Mouse (Mus musculus) cerebellum, adult (tissue): Measurements from ENCODE around the gene Oaz1.
"Not testable (repeated sequence)": the region's sequence is repeated elsewhere in the genome, so short reads cannot be mapped to it uniquely, and the experiment has no call there.

ENCODE experiments used
- ATAC-seq: cut with Nextera tagmentation; 2 replicates; pipeline ENCODE4 v1.9.2; 2017; ENCODE audit warnings: mild to moderate bottlenecking, moderate library complexity, mixed read lengths; ENCODE audit not compliant: insufficient number of reproducible peaks, low FRiP score, low TSS enrichment

Gene Oaz1

DNA sequence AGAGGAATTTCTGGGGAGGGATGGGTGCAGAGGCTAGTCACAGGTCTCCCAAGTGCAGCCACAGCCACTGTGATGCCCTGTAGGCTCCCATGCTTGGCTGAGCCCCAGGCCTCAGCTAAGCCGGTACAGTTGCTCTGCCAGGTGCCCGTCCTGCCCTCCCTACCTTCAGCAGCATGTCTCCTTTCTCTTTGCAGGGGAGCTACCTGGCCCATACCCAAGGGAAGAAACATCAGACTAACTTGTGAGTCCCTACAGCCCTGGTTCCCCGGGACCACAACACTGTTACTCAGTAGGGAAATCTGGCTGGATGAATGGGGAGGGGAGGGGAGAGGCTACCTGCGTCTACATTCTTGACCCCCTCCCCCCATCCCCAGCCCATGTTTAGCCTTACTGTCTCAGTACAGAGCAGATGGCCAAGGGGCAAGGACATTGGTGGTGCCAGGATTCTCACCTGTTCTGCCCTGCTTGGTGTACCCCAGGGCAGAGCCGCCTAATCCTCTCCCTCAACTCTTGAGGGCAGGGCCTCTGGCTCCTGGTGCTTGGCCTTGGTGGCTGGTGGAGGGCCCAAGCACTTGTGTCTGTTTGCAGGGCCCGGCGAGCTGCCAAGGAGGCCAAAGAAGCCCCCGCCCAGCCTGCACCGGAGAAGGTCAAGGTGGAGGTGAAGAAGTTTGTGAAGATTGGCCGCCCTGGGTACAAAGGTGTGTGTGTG, 24.1 kb upstream of the Oaz1 start:
- no peak for ATAC-seq

DNA sequence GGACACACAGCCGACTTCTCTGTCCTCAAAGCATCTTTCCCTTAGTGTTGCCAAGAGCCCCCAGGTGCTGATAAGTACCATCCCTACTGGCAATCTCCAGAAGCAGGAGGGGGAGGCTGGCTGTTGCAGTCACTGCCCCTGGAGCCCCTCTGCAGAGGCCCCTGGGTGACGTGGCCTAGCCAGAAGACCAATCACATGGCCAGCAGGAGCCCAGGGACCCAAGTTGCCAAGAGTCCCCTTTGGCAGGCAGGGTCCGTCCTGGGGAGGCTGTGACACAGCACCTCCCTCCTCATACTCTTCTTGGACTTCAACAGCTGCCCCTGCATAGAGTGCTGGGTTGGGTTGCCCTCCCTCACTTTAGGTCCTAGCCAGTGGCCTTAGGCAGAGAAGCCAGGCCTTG, 23.5 kb upstream of the Oaz1 start:
- ATAC-seq, result no peak

DNA sequence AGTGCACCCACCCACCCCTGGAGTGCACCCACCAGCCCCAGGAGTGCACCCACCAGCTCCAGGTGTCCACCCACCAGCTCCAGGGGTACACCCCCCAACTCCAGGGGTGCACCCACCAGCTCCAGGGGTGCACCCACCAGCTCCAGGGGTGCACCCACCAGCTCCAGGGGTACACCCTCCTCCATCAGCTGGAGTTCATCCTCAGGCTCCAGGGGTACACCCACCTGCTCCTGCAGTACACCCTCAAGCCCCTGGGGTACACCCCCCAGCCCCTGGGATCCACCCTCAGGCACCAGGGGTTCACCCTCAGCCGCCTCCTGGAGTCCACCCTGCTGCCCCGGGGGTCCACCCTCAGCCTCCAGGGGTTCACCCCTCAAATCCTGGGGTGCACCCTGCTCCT, 22.1 kb upstream of the Oaz1 start:
- no peak for ATAC-seq

DNA sequence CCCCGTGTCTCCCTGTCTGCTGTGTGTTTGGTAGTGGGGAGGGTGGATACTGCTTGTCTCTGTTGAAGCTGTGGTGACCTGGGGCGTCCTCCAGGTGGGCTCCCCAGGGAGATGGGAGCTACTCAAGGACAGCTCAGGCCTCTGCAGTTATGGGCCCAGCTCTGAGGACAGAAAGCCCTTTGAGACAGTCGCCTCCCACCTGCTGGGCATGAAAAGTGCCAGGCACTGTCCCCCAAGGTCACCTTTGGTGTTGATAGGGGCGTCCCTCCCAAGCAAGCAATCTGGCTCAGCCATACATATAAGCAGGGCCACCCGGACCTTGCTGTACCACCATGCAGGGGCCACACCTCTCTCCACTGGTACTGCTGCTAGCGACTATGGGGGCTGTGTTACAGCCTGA, 21.5 kb upstream of the Oaz1 start, which contains the start of gene Amh:
Gene Amh (plus strand): TSS at position 328 of the 400 bp plus-strand sequence.
- ATAC-seq, result no peak

DNA sequence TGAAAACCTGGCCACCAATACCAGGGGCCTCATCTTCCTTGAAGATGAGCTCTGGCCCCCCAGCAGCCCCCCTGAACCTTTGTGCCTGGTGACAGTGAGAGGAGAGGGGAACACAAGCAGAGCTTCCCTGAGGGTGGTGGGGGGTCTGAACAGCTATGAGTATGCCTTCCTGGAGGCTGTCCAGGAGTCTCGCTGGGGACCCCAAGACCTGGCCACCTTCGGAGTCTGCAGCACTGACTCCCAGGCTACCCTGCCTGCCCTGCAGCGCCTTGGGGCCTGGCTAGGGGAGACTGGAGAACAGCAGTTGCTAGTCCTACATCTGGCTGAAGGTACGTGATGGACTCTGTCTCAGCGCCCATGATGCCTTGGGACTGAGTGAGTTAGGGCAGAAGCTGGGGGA, 21.1 kb upstream of the Oaz1 start:
- ATAC-seq, result no peak

DNA sequence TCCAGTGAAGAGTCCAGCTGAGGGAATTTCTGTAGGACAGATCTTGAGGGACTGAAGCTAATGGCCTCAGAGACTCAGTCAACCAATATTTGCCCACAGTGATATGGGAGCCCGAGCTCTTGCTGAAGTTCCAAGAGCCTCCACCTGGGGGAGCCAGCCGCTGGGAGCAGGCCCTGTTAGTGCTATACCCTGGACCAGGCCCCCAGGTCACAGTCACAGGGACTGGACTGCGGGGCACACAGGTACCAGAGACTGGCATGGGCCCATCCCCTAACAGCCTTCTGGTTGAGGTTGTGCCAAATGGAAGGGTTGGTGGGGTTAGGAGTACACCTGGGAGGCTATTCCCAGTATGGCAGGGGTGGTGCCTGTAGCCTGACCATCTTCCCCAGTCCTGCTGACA, 20.5 kb upstream of the Oaz1 start:
- 0 out of 2 replicates have a peak, but pooled peaks have one; percentile 12 for ATAC-seq

DNA sequence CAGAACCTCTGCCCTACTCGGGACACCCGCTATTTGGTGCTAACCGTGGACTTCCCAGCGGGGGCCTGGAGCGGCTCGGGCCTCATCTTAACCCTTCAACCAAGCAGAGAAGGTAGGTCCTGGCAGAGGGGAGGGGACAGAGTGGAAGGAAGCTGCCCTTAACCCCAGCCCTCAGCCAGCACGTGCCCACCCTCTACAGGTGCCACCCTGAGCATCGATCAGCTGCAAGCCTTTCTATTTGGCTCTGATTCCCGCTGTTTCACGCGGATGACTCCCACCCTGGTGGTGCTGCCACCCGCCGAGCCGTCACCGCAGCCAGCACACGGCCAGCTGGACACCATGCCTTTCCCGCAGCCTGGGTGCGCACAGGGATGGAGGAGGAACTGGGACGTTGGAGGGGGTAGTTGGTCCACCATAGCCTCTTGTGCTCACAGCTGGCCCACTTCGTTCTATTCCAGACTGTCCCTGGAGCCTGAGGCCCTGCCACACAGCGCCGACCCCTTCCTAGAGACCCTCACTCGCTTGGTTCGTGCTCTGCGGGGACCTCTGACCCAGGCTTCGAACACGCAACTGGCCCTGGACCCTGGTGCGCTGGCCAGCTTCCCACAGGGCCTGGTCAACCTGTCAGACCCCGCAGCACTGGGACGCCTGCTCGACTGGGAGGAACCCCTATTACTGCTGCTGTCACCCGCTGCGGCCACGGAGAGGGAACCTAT, 20.0 kb upstream of the Oaz1 start:
- no peak for ATAC-seq

DNA sequence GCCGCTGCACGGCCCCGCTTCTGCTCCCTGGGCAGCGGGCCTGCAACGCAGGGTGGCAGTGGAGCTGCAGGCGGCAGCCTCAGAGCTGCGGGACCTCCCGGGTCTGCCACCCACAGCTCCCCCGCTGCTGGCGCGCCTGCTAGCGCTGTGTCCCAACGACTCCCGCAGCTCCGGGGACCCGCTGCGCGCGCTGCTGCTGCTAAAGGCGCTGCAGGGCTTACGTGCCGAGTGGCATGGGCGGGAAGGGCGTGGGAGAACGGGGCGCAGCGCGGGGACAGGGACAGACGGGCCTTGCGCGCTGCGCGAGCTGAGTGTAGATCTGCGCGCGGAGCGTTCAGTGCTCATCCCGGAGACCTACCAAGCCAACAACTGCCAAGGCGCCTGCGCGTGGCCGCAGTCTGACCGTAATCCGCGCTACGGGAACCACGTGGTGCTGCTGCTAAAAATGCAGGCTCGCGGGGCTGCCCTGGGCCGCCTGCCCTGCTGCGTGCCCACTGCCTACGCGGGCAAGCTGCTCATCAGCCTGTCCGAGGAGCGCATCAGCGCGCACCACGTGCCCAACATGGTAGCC, 19.3 kb upstream of the Oaz1 start:
- peak; percentile 71; the same call in 1 of the 2 replicates for ATAC-seq

DNA sequence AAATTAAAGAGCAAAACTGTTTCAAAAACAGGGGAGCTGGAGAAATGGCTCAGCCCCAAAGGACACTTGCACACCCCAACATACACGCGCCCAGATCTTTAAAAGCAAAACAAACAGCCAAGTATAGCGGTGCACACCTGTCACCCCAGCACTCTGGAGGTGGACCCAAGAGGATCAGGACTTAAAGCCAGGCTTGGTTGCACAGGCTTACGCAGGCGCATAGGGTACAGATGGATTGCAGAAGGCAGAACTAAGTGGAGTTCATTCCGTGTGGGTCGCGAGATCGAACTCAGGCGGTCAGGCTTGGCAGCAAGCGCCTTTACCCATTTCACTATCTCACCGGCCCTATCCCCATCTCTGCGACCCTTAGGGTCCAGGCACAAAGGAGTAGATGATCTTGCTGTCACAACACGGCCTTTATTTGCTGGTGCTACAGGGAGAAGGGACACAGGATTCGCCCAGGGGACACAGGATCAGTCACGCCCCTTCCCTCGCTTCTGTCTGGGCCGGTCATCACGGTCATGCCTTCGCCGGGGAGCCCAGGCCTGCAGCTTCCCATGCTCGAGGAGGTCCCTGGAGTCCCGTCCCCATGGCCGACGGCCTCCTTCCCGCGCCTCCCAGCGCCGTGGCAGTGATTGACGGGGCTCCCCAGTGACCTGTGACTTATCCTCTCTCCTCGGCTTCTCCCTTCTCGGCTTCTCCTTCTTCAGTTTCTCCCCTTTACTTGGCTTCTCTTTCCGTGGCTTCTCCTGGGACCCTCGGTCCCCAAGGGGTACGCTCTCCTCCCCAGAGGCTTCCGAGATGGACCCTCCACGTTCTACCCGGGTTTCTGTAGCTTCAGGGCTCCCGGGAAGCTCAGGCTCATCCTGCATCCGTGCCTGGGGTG, 18.1 kb upstream of the Oaz1 start:
- ATAC-seq, result no peak

DNA sequence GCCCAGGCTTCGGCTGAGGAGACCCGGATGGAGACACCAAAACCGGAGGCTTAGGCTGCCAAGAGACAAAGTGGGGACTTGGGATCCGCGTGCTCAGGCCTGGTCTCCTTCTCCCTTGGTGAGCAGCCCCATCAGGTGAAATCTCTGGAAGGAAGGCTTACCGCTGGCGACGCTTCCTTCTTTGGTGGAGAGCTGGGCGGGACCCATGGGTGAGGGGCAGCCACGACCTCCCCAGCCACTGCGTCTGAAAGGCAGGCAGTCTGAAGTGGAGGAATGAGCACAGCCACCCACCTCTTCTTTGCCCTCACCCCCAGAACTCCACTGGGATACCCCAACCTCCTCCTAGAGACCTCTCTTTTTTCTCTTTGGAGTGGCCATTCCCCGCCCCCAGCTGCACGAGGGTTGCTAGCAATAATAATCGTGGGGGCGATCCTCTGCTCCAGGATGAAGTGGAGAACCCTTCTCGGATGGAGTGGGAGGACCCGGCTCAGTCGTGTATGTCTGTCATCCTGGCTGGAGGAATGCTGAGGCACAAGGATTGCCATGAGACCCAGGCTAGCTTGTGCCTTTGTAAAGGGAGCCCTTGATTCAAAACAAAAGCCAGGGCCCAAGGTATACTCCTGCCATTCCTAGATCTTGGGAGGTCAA, 17.3 kb upstream of the Oaz1 start:
- ATAC-seq, result no peak

DNA sequence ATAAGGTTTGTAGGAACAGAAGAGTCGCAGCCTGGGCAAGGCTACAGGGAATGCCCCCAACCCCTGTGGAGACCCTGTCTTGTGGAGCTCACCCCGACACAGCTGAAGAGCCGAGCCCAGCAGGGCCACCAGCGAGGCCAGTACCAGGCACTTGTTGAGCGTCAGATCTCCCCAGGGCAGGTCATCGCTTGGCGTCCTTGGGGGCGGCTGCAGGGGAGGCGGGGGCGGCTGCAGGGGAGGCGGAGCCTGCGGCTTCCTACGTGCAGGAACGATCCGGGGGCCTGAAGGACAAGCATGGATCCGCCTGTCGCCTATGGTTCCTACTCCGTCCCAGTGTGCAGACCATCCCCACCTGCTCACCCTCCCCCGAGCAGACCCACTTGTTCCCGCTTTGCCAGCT, 16.4 kb upstream of the Oaz1 start:
- ATAC-seq, result no peak

DNA sequence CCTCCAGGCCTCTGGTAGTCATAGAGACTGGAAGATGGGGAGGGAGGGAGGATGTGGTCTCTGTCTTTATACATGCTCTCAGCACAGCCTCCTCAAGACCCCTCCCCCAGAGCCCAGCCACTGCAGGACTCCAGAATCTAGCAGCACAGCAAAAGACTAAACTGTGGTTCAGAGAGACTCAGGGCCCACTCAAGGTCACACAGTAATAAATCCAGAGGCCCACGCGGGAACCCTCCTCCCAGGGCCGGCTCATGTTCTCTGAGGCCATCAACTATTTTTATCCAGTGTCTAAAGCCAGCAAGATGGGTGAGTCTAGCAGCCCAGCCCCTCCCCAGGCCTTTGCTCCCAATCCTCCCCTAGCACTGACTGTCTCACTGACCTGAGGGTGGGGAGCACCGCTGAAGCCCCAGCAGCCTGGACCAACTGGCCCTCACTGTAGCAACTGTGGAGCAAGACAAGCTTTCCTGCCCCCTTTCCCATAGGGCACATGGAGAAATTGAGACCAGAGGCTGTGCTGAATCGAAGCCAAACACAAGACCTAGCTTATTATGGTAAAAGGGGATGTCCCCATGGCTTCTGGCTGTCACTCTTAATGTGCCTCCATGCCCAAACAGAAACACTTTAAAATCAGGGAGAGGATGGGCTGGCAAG, 13.9 kb upstream of the Oaz1 start:
- ATAC-seq, result no peak

DNA sequence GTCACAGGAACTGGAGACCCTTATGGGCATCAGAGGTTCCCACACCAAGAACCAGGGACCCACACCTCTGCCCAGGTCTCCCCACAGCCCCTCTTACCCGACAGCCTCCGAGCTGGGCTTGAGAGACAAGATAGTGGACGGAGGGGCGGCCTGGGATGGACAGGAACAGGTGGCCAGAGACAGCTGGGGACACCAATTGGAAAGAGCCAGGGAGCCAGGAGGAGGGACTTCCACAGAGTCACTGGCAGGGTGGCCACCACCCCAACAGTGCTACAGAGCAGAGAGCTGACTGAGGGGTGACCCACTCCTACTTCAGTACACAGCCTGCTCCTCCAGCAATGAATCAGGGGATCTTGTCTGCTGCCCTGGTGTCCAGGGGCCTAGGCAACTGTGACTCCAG, 13.1 kb upstream of the Oaz1 start, which contains the start of gene Jsrp1:
Gene Jsrp1 (minus strand): TSS at position 133 of the 400 bp plus-strand sequence.
- ATAC-seq, result no peak

DNA sequence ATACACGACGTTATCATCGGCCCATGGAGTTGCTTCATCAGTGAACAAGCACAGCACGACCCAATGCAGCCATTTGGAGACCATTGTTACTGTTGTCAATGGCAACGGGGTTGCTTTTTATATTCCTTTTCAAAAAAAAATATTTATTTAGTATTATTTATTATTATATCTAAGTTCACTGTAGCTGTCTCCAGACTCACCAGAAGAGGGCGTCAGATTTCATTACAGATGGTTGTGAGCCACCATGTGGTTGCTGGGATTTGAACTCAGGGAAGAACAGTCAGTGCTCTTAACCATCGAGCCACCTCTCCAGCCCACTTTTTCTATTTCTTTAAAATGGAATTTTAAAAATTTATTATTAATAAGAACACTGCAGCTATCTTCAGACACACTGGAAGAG, 11.7 kb upstream of the Oaz1 start:
- ATAC-seq, result no peak

DNA sequence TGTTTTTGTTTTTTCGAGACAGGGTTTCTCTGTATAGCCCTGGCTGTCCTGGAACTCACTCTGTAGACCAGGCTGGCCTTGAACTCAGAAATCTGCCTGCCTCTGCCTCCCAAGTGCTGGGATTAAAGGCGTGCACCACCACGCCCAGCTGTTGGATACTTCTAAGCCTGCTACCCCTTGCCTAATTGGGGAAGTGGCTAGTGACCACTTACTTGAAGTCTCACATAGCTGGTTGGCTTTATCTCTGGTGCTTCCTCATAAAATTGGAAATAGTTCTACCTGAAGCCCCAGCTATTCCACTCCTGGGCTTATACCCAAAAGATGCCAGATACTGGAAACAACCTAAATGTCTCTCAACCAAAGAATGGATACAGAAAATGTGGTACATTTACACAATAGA, 10.2 kb upstream of the Oaz1 start:
- ATAC-seq, result not testable (repeated sequence)

DNA sequence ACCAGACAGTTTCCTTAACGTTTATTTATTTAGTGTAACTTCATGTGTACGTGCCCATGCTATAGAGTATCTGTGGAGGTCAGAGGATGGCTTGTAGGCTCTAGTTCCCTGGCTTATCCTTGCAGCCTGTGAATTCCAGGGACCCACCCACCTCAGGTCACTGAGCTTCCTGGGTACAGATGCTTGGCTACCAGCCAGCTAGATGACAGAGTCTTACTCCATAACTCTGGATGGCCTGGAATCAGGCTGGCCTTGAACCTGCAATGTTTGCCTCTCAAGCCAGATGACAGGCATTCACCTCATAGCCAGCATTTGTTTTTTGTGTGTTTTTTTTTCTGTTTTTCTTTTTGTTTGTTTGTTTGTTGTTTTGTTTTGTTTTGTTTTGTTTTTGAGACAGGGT, 9.3 kb upstream of the Oaz1 start:
- ATAC-seq, result no peak

DNA sequence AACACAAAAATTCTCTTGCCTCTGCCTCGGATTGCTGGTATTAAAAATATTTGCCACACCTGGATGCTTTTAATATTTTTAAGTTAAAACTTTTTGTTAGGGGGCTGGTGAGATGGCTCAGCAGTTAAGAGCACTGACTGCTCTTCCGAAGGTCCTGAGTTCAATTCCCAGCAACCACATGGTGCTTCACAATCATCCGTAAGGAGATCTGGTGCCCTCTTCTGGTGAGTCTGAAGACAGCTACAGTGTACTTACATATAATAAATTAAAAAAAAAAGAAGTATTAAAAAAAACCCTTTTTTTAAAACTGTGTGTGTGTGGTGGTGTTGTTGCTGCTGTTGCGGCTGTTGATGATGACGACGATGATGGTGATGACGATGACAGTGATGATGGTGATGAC, 8.5 kb upstream of the Oaz1 start:
- not testable (repeated sequence) for ATAC-seq

DNA sequence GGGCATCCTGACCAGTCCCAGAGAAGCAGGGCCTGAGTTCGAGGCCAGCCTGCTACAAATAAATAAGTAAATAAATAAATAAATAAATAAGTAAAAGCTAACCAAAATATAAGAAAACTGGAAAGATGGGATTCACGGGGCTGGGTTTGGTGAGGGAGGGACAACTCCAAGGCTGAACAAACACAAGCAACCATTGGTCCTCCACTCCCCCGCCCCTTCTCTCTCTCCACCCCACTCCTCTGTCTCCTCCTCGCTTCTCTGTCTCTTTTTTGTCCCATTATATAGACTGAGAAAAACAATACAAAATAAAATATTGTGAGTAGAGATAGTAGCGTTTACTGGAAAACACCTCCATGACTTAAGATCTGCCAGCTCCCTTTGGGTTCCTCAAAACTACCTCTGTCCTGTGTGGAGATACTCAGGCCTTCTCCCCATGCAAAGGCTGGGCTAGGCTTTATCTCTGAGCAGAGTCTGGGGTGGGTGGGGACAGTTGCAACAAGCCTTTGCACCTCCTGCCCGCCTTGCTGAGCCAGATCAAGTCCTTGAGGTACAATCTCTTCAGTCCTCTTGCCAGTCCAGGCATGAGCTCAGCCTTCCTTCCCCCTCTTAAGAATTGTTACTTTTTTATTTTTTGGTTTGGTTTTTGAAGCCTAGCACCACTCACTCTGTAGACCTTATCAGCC, 7.7 kb upstream of the Oaz1 start:
- ATAC-seq, result no peak

DNA sequence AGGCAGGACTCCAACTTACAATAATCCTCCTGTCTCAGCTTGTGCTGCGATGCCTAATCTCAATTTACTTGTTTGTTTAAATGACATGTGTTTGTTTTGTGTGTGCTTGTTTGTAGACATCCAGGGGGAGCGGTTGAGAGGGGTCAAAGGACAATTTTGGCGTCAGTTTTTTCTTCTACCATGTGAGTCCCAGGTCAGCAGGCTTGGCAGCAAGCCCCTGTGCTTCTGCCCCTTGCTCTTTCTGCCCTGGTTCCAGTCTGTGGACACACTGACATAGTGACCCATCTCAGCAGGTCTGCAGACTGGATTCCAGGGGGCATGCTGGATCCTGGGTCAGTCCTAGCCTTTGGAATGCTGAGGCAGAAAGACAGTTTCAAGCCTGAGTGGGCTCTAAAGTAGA, 7.0 kb upstream of the Oaz1 start:
- no peak for ATAC-seq
